Mouse (Mus musculus) MEL (cell line): ENCODE results near the gene Lrrc29.

Experiments
- CHD2 ChIP-seq: IDR thresholded peaks from 2 replicates; pipeline ENCODE4 v1.6.1; 2011; ENCODE audit warnings: low read length, improper control_type of control experiment
- CTCF ChIP-seq, 3 experiments: IDR thresholded peaks in 2 of 3; conservative IDR thresholded peaks in 1 of 3; 2 replicates each; pipeline ENCODE4 v1.5.1; 2011 to 2012; ENCODE audit warnings: low read length in 3 of 3, low read depth in 2 of 3, mild to moderate bottlenecking in 2 of 3, improper control_type of control experiment in 1 of 3, inconsistent platforms in 1 of 3, mixed read lengths in 1 of 3, moderate library complexity in 1 of 3; ENCODE audit not compliant: control insufficient read depth in 1 of 3, insufficient read depth in 1 of 3, poor library complexity in 1 of 3, severe bottlenecking in 1 of 3
- MAX ChIP-seq: IDR thresholded peaks from 2 replicates; pipeline ENCODE4 v1.6.1; 2011; ENCODE audit warnings: low read length, improper control_type of control experiment
- POLR2A ChIP-seq, 2 experiments: IDR thresholded peaks; 2 replicates each; pipeline ENCODE4 v1.6.1; 2011 to 2012; ENCODE audit warnings: low read length in 2 of 2, mild to moderate bottlenecking in 2 of 2, control low read depth in 1 of 2, improper control_type of control experiment in 1 of 2, low read depth in 1 of 2, moderate library complexity in 1 of 2; ENCODE audit not compliant: control insufficient read depth in 1 of 2, insufficient read depth in 1 of 2, poor library complexity in 1 of 2
- ZC3H11A ChIP-seq: IDR thresholded peaks from 2 replicates; pipeline ENCODE4 v1.6.1; 2012; ENCODE audit warnings: low read depth, mild to moderate bottlenecking, inconsistent platforms, low read length, improper control_type of control experiment

DNA sequence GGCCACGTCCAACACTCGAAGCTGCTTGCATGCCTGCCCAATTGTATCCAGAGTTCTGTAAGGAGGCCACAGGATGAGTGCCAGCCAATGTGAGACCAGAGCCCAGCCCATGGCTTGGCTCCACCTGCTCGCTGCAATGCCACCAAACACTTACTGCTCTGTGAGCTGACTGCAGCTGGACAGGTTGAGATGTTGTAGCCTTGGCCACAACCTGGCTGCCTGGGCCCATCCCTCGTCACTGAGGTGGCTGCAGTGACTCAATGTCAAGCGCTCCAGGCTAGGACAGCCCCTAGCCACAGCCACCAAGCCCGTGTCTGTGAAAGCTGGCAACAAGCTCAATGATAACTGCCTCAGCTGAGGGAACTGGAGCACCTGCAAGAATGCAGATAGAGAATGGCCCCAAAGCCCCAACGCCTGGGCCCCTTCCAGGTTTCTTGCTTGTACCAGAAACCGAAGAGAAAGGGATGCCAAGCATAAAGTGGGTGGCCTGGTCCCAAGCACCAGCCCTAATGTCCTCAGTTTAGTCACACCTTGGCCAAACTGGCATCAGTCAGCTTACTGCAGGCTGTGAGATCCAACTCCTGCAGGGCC is 13.1 kb downstream of the Lrrc29 start:
- no peak for TF ChIP-seq CTCF (IDR thresholded peaks at IDR 0.05 in 2 of 3, conservative IDR thresholded peaks at IDR 0.05 in 1 of 3; ENCODE audit: control insufficient read depth in 1 of 3, insufficient read depth in 1 of 3, low read depth in 2 of 3, low read length in 3 of 3, poor library complexity in 1 of 3, severe bottlenecking in 1 of 3)
- no peak for TF ChIP-seq CHD2
- TF ChIP-seq POLR2A (IDR thresholded peaks at IDR 0.05; ENCODE audit: control insufficient read depth in 1 of 2, insufficient read depth in 1 of 2, low read depth in 1 of 2, low read length in 2 of 2, poor library complexity in 1 of 2), result no peak
- no peak for TF ChIP-seq ZC3H11A
- TF ChIP-seq MAX, result no peak
